Mouse (Mus musculus): Measurements from ENCODE around the gene Fbxo34.

DNA sequence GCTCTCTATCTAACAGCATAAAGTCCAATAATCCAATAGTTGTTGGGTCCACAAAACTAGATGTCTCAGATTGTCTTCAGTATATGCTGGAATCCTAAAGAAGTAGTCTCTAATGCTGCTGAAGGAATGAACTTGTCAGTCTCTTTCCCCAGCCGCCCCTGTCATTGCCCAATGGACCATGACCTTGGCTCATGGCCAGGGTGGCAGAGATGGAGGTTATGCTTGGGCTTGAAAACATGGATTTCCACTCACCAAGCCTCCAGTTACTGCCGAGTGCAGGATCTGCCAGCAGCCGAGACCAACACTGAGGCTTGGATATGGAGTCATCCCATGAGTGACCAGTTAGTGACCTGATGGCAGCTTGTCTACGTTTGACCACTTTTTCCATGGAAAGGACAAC lies 9.3 kb downstream of the Fbxo34 start:
- TF ChIP-seq POLR2A (IDR thresholded peaks at IDR 0.05; ENCODE audit: control insufficient read depth, low read depth, low read length) (no peak), CTCF (IDR thresholded peaks at IDR 0.05; ENCODE audit: control insufficient read depth, insufficient read depth, insufficient replicate concordance, low read depth, low read length) (no peak)
